Mouse (Mus musculus): Measurements from ENCODE around the gene Cox11. TPM values are rescaled to one million over a fixed set of nuclear protein-coding genes. Genes with fewer than 3 reads are reported as not detected.
A peak's percentile ranks its signal among the peaks of the same experiment; 100 is the strongest.

Gene Cox11
- total and polyA plus RNA-seq, 2 experiments: 10.6 to 15.7 TPM

DNA sequence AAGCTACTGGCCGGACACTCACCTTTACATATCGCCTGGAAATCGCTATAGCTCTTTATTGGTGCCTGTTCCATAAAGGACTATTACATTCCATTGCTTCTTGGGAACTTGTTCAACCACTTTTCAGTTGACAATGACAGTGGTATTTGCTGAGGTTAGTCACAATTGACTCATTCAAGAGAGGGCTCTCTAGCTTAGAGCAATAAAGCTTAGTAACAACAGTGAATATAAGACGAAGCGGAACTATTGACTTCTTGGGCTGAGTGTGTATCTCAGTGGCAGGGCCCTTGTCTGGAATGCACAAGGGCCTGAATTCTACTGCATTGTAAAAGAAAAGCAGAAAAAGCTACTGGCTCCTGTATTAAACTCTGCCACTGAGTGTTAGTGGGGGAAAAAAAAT lies 40.6 kb downstream of the Cox11 start:
- DNase-seq (ENCODE audit: extremely low read depth, low read depth, low spot score): no peak
- no peak for TF ChIP-seq POLR2A (IDR thresholded peaks at IDR 0.05; ENCODE audit: extremely low read depth, insufficient read depth, low read length)
- TF ChIP-seq CTCF (IDR thresholded peaks at IDR 0.05; ENCODE audit: low read depth, low read length): no peak
- Histone ChIP-seq H3K36me3 (ENCODE audit: control insufficient read depth, insufficient read depth, low read length) (peaks cover 28% of the 10 kb centered on the region), H3K27ac (replicated peaks; ENCODE audit: insufficient read depth, low read depth, low read length) (no peak overlapping the region), H3K27me3 (ENCODE audit: control insufficient read depth, insufficient read depth, low read length) (no peaks in the 10 kb centered on the region), H3K4me1 (ENCODE audit: control insufficient read depth, insufficient read depth, low read length) (no peaks in the 10 kb centered on the region), H3K79me2 (ENCODE audit: control insufficient read depth, insufficient read depth, low read length) (no peaks in the 10 kb centered on the region), H3K4me3 (ENCODE audit: insufficient read depth, low read depth, low read length) (no peak overlapping the region), H3K9ac (ENCODE audit: low read depth, low read length) (no peak overlapping the region)
- WGBS: 97% methylated on average over 5 of the region's 5 CpGs

DNA sequence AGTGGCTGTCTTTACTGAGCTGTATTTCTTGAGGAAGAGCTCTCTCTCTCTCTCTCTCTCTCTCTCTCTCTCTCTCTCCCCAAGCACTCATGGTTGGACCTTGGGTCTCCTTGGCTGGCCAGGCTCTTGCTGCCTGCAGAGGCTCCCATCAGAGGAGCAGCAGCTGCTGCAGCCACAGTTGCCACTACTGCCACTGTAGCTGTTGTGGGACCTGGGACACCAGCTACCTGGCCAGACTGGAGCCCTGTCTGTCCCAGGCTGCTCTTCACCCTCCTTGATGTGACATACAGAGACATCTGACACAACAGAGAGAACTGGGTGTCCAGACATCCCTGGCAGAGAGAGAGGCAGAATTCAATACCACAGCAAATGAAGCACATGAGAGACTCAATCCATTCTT lies 43.2 kb downstream of the Cox11 start:
- H3K36me3 ChIP-seq (ENCODE audit: control insufficient read depth, insufficient read depth, low read length): peaks cover 28% of the 10 kb centered on the region
- TF ChIP-seq POLR2A (IDR thresholded peaks at IDR 0.05; ENCODE audit: extremely low read depth, insufficient read depth, low read length) (no peak), CTCF (IDR thresholded peaks at IDR 0.05; ENCODE audit: low read depth, low read length) (no peak)
- no peak for DNase-seq (ENCODE audit: extremely low read depth, low read depth, low spot score)
- no peak overlapping the region for H3K9ac ChIP-seq (ENCODE audit: low read depth, low read length)
- H3K27ac ChIP-seq (replicated peaks; ENCODE audit: insufficient read depth, low read depth, low read length): no peak overlapping the region
- H3K4me3 ChIP-seq (ENCODE audit: insufficient read depth, low read depth, low read length): no peak overlapping the region
- peaks cover under 1% of the 10 kb centered on the region; the same call in 1 of the 2 replicates for H3K79me2 ChIP-seq (ENCODE audit: control insufficient read depth, insufficient read depth, low read length)
- H3K27me3 ChIP-seq (ENCODE audit: control insufficient read depth, insufficient read depth, low read length): no peaks in the 10 kb centered on the region
- 0 out of 2 replicates have a peak, but pooled peaks cover under 1% of the 10 kb centered on the region for H3K4me1 ChIP-seq (ENCODE audit: control insufficient read depth, insufficient read depth, low read length)

DNA sequence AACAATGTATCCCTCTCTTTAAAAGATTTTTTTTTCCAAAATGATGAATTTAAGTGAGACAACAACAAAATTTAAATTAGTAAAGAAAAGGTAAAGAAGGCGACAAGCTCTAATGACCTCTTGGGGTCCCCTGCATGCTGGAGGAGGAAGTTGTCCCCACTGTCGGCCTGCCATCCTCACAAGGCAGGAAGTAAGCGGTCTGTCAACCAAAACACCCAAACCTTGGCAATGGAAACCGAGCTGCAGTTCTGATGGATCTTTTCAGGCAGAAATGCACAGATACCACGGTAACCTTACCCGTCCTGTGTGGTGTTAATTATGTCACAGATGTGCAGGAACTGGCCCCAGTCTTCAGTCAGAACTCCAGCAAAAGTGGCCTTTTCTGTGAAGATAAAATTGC lies 46.8 kb downstream of the Cox11 start:
- Histone ChIP-seq H3K4me3 (ENCODE audit: insufficient read depth, low read depth, low read length) (no peak overlapping the region), H3K9ac (ENCODE audit: low read depth, low read length) (no peak overlapping the region), H3K27ac (replicated peaks; ENCODE audit: insufficient read depth, low read depth, low read length) (no peak overlapping the region), H3K27me3 (ENCODE audit: control insufficient read depth, insufficient read depth, low read length) (no peaks in the 10 kb centered on the region), H3K36me3 (ENCODE audit: control insufficient read depth, insufficient read depth, low read length) (peaks cover 17% of the 10 kb centered on the region), H3K4me1 (ENCODE audit: control insufficient read depth, insufficient read depth, low read length) (peaks cover 8% of the 10 kb centered on the region), H3K79me2 (ENCODE audit: control insufficient read depth, insufficient read depth, low read length) (peaks cover 8% of the 10 kb centered on the region)
- no peak for DNase-seq (ENCODE audit: extremely low read depth, low read depth, low spot score)
- TF ChIP-seq POLR2A (IDR thresholded peaks at IDR 0.05; ENCODE audit: extremely low read depth, insufficient read depth, low read length) (no peak), CTCF (IDR thresholded peaks at IDR 0.05; ENCODE audit: low read depth, low read length) (no peak)
- 70% methylated on average over 6 of the region's 6 CpGs for WGBS

DNA sequence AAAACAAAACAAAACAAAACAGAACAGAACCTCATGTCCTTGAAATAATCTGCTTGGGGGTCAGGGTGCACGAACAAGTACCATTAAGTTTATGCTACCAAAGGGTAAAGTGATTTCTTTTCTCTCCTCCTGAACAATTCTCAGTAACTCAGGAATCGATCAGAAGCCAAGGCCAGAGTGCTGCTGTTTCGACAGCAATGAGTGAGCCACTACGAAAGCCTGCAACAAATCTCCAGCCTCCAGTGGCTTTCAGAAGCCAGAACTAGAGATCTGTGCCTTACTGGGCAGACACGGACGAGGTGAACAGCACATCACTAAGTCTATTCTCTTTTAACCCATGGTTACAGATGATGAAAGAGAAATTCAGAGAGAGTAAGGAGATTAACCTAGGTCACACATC lies 47.2 kb downstream of the Cox11 start:
- 32% methylated on average over 6 of the region's 6 CpGs for WGBS
- H3K79me2 ChIP-seq (ENCODE audit: control insufficient read depth, insufficient read depth, low read length): peaks cover 8% of the 10 kb centered on the region

DNA sequence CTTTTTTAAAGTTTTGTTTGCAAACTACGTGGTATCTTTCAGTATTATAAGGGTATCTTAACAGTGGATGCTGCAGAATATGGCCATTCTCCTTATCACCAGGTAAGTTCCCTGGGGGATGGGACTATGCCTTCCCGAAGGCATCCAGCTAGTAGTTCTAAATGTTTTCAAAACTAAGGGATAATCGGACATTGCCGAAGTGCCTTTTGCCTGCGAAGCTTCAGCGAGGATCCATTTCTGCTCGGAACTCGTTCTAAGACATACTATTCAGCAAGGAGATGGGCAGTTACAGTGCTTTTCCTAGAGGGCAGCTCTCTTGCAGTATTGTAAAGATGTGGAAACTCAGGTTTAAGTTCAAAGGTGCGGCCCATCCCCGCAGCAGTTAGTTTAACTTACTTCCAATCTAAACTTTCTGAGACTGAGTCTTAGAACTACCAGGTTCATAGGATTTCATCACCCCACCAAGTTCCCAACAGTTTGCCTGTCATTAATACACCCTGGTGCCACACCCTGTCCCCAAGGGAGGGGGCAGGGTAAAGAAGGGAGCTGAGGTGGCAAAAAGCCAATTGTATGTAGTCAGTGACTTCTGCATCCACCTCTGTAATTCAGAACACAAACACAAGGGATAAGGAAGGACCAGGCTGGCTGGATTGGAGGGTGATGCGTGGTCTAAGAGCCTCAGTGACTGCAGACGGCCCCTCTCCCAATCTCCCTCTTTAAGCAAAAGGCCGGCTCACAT lies 48.5 kb downstream of the Cox11 start:
- Histone ChIP-seq H3K9ac (ENCODE audit: low read depth, low read length) (peak overlapping the region; percentile 79; the same call in 1 of the 2 replicates), H3K4me1 (ENCODE audit: control insufficient read depth, insufficient read depth, low read length) (peaks cover 8% of the 10 kb centered on the region), H3K79me2 (ENCODE audit: control insufficient read depth, insufficient read depth, low read length) (peaks cover 8% of the 10 kb centered on the region), H3K27ac (replicated peaks; ENCODE audit: insufficient read depth, low read depth, low read length) (no peak overlapping the region), H3K4me3 (ENCODE audit: insufficient read depth, low read depth, low read length) (peak overlapping the region; percentile 92), H3K27me3 (ENCODE audit: control insufficient read depth, insufficient read depth, low read length) (no peaks in the 10 kb centered on the region), H3K36me3 (ENCODE audit: control insufficient read depth, insufficient read depth, low read length) (peaks cover 14% of the 10 kb centered on the region)
- 66% methylated on average over 13 of the region's 13 CpGs for whole genome bisulfite sequencing
- DNase-seq (ENCODE audit: extremely low read depth, low read depth, low spot score): peak; percentile 17
- no peak for TF ChIP-seq POLR2A (IDR thresholded peaks at IDR 0.05; ENCODE audit: extremely low read depth, insufficient read depth, low read length)
- no peak for TF ChIP-seq CTCF (IDR thresholded peaks at IDR 0.05; ENCODE audit: low read depth, low read length)

More for the DNA sequence above, 47.2 kb downstream of the Cox11 start:
- Histone ChIP-seq H3K9ac (ENCODE audit: low read depth, low read length) (no peak overlapping the region), H3K4me1 (ENCODE audit: control insufficient read depth, insufficient read depth, low read length) (peaks cover 8% of the 10 kb centered on the region), H3K36me3 (ENCODE audit: control insufficient read depth, insufficient read depth, low read length) (peaks cover 14% of the 10 kb centered on the region), H3K27me3 (ENCODE audit: control insufficient read depth, insufficient read depth, low read length) (no peaks in the 10 kb centered on the region), H3K27ac (replicated peaks; ENCODE audit: insufficient read depth, low read depth, low read length) (no peak overlapping the region), H3K4me3 (ENCODE audit: insufficient read depth, low read depth, low read length) (no peak overlapping the region)
- TF ChIP-seq POLR2A (IDR thresholded peaks at IDR 0.05; ENCODE audit: extremely low read depth, insufficient read depth, low read length): no peak
- DNase-seq (ENCODE audit: extremely low read depth, low read depth, low spot score): peak; percentile 52

DNA sequence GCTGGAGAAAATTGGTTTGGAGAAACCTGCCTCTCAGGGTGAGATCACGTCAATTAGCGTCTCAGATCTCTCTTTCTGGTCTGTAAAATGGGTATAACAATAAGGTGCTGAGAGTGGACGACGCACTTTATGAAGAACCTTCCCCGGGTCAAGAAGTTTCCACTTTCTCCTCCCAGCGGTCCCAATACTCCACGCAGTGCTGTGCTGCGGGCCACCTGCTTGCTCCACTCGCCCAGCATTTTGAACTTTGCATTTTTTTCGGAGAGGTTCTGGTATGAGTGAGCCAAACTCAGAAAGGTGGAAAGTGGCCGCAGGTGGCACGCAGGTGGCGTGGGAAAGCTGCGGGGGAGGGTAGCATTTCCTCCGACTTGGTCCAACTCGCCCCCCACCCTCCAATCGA lies 49.1 kb downstream of the Cox11 start:
- WGBS: 2% methylated on average over 17 of the region's 17 CpGs
- peak overlapping the region; percentile 62 for H3K27ac ChIP-seq (replicated peaks; ENCODE audit: insufficient read depth, low read depth, low read length)
- peak overlapping the region; percentile 92 for H3K4me3 ChIP-seq (ENCODE audit: insufficient read depth, low read depth, low read length)
- peaks cover 14% of the 10 kb centered on the region for H3K36me3 ChIP-seq (ENCODE audit: control insufficient read depth, insufficient read depth, low read length)
- no peaks in the 10 kb centered on the region for H3K27me3 ChIP-seq (ENCODE audit: control insufficient read depth, insufficient read depth, low read length)
- DNase-seq (ENCODE audit: extremely low read depth, low read depth, low spot score): no peak
- TF ChIP-seq CTCF (IDR thresholded peaks at IDR 0.05; ENCODE audit: low read depth, low read length) (no peak), POLR2A (IDR thresholded peaks at IDR 0.05; ENCODE audit: extremely low read depth, insufficient read depth, low read length) (no peak)
- peak overlapping the region; percentile 79 for H3K9ac ChIP-seq (ENCODE audit: low read depth, low read length)
- H3K4me1 ChIP-seq (ENCODE audit: control insufficient read depth, insufficient read depth, low read length): peaks cover 8% of the 10 kb centered on the region
- peaks cover 8% of the 10 kb centered on the region for H3K79me2 ChIP-seq (ENCODE audit: control insufficient read depth, insufficient read depth, low read length)
